Mouse (Mus musculus): ENCODE measurements around the gene 1700015F17Rik. TPM values are rescaled to one million over a fixed set of nuclear protein-coding genes. Genes with fewer than 3 reads are reported as not detected.

Gene 1700015F17Rik
- 1 to 10 TPM in 1 of 2 experiments, not detected in 1; 1.6 TPM for total RNA-seq (2021)

DNA sequence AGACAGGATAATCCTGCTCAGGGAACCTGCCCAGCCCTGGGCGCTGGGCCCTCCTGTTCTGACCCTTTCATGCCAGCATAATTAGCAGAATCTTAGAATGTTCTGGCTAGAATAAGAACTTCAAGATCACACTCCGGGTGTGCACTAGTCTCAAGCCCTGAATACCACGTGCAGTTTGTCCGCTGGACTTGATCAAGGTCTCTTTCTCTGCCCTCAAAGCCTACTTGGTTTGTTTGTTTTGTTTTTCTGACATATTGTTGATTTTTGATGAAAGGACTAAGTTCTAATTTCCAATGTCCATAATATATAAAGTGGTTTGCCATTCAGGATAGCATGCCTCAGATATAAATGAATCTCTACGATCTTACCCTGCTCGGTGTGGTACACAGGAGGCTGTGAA lies at the start of gene 1700015F17Rik:
1700015F17Rik (minus strand) TSS at position 101 of the 400 bp plus-strand sequence.
- DNase-seq (ENCODE audit: low spot score in 2 of 2): no peak
- intact Hi-C loops (cut with DNase I): loop anchor here (5.0 kb wide), 1 partner anchor 97 kb away; no protein-coding TSS in a partner anchor

DNA sequence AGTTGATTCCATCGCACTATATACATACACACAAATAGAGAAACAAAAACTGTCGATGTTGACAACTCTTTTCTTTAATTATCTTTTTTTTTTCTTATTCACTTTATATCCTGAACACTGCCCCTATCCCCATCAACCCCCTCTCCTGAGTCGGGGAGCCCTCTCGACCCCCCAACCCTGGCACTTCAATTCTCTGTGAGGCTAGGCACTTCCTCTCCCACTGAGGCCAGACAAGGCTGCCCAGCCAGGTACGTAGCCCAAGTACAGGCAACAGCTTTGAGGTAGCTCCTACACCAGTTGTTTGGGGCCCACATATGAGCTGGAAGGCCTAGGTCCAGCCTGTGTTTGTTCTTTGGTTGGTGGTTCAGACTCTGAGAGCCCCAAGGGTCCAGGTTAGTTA lies 36.5 kb upstream of the 1700015F17Rik start:
- DNase-seq (ENCODE audit: low spot score in 2 of 2): no peak
- intact Hi-C loops (cut with DNase I): no loop called here

DNA sequence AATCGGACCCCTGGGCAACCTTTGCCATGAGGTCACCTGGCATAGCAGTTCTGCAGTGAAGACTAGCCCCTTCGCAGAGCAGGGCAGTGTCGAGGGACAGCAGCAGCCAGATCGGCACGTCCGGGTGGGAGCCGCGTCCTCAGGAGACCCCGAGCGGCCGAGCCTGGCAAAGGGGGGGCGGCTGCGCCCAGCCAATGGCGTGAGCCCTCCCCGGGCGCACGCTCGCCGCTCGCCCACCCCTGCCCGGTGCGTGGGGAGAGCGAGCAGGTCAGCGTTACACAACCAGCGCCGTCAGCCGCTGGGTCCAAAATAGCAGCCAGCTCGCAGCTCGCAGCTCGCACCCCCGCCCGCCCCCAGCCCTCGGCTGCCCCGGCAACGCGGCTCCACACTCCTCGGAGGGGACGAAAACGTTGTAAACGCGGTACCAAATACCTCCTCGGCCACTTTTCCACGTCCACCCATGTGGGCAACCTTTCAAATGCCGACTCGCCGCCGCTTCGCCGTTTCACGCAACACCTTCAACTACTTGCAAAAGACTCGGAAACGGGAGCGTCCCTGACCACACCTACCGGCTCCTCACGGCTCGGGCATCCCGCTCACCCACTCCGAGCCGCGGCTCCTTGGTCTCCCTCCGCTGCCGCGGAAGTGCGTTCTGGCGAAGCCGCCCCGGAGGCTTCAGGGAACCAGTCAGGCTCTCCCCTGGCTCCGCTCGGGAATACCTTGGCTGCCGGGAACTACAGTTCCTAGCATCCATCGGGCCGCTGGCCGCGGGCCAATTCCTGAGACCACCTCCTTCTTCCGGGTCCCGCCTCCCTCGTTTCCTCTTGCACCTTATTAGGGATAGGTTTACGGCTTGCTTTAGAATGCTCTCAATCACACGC lies 35.5 kb upstream of the 1700015F17Rik start, which contains the start of gene Cldn12:
Cldn12 (minus strand) TSS at position 763 of the 881 bp plus-strand sequence.
- peak; percentile 96 to 98 for DNase-seq (ENCODE audit: low spot score in 2 of 2)
- intact Hi-C loops (cut with DNase I): loop anchor here (5.0 kb wide), 1 partner anchor 43 kb away; the partner anchor contains the start of gene Gtpbp10

DNA sequence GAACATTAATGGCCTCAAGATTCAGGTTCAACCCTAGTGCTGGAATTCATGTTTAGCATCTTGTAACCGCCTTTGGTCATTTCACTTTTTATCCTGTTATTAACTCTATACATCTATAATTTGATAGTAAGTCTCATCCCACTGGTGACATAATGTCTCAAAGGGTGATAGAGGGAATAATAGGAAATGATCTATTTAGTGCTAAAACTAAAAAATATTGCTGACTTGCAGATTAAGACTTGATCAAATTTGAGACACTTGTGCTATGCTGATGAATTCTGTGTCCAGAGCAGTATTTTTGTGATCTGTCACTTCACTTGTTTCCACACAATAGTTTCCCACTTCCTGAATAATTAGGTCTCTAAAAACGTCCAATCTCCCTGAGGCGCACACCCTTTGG lies 32.5 kb upstream of the 1700015F17Rik start:
- intact Hi-C loops (cut with DNase I): loop anchor here (5.0 kb wide), 1 partner anchor 46 kb away; the partner anchor contains the start of gene Gtpbp10
- DNase-seq (ENCODE audit: low spot score in 2 of 2): no peak

DNA sequence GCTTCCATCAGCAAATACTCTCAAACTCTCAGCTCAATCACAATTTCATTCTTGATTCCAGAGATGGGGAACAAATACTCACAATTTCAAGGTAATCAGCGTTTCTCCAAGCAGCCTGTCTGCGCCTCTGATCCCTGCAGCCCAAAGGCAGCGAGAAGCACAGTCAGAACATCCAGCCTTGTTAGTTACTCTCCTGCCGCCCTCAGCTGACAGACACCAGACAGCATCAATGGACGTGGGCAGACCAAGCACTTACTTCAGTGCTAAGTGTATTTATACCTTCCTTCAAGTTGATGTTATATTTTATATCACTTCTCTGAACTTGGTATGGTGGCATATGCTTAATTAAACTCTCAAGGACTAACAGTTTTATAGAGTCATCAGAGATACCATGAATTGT lies 32.0 kb upstream of the 1700015F17Rik start:
- peak in 1 of 2 experiments; percentile 78 for DNase-seq (ENCODE audit: low spot score in 2 of 2)
- intact Hi-C loops (cut with DNase I): loop anchor here (5.0 kb wide), 1 partner anchor 46 kb away; the partner anchor contains the start of gene Gtpbp10

DNA sequence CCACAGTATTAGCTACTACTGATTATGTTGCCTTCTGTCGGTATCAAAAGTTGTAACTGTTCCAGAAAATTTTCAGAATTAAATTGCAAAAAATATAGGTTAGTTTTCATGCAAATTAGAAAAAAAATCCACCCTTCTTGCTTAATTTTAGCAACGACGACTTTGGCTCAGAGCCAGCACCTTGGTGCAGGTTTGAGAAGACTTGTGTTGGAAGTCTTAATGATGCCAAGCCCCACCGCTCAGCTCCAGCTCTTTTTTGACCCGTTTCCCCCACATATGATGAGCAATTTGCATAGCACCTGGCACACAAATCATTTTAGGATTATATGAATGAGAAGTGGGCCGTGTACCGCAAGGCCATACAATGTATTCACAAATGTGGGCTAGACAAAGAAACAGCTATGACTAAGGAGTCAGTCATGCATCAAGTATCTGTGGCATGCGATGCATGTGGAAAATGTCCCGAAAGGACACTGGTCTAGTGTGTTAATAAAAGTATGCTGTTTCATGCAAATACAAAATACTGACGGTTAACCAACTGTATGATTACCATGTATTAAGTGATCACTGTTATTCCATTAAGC lies 31.5 kb upstream of the 1700015F17Rik start:
- intact Hi-C loops (cut with DNase I): loop anchor here (5.0 kb wide), 1 partner anchor 47 kb away; the partner anchor contains the start of gene Gtpbp10
- DNase-seq (ENCODE audit: low spot score in 2 of 2): peak in 1 of 2 experiments; percentile 48

DNA sequence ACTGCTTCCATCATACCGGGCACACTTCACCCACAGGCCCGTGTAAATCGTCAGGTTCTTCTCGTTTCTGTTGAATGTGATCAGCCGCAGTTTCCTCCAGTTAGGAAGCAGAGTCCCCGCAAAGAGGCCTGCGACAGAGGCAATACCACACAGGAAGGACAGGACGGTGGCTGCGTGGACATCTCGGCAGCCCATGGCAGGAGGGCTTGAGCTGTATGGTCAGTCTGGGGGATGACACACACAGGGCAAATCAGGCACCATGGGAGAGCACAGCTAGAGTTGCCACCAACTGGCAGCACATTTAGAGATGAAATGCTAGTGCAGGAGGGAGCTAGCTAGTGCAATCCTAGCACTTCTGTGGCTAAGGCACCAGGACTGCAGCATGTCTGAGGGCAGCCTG lies 29.3 kb upstream of the 1700015F17Rik start:
- no peak for DNase-seq (ENCODE audit: low spot score in 2 of 2)
- intact Hi-C loops (cut with DNase I): no loop called here

DNA sequence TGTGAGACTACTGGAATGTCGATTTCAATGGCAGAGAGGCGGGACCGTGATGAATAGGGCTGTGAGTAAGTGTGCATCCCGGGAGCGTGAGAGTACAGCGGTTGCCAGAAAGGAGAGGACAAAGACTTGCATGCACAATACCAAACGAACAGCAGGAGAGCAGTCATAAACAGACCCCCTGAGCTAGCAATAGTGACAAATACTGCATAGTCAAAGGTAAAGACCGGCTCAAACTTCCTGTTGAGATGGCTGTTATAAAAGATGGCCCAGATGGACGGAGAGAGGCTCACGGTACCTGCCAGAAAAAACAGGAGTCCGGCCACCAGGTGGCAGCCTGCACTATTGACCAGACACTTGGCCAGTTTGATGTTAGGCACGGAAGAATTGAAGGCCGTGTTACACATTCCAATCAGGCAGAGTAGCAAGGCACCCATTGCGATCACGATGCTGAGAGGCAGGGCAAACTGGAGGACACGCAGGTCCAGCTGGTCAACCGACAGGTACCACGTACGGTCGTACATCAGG lies 28.8 kb upstream of the 1700015F17Rik start:
- intact Hi-C loops (cut with DNase I): no loop called here

DNA sequence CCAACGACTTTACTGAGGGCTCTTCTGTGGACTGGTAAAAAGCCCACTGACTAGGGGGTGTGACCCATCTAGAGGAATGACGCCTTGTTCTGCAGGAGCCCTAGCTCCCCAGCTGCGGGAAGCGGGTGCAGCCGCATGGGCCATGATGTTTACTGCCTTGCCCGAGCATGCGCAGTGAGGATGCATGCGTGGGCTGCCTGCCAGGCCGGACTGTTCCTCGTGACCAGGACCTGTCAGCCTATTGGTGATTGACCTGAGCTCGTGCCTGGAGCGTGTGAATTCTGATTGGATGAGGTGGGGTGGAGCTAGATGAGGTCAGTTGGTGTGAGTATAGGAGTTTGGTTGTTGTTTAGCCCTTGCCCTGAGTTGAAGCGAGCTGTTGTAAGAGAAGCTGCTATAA lies 25.5 kb upstream of the 1700015F17Rik start:
- DNase-seq (ENCODE audit: low spot score in 2 of 2): no peak
- intact Hi-C loops (cut with DNase I): no loop called here

More for the DNA sequence above, 28.8 kb upstream of the 1700015F17Rik start:
- peak; percentile 58 to 63 for DNase-seq (ENCODE audit: low spot score in 2 of 2)

DNA sequence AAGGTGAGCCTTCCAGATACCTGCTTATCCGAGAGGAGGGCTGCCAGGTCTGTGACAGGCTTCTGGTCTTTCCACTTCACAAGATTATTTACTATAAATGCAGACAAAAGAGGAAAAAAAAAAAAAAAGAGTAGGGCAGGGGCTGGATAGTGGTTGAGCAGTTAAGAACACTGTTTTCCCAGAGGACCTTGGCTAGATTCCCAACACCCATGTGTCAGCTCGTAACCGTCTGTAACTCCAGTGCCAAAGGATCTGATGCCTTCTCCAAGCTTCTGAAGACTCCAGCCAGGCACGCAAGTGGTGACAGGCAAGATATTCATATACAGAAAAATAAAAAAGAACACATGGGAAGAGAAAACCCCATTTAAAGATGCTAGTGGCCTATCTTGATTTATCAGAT lies 24.4 kb upstream of the 1700015F17Rik start:
- DNase-seq (ENCODE audit: low spot score in 2 of 2): no peak
- intact Hi-C loops (cut with DNase I): no loop called here

DNA sequence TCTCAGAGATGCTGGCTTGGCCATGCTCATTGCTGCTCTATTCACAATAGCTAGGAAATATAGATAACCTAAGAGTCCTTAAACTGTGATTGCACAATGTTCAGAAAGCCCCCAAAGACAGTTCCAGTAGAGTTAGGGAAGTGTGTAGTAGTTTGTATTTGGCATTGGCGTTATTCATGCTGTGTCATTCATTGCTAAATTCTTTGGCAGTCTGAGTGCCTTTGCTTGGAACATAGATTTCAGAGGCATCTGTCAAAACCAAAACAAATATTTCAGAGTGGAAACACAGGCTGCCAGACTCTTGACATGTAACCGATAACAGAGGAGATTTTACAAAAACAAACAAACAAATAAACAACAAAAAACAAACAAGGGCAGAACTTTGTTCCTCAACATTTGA lies 22.6 kb upstream of the 1700015F17Rik start:
- no peak for DNase-seq (ENCODE audit: low spot score in 2 of 2)
- intact Hi-C loops (cut with DNase I): no loop called here

DNA sequence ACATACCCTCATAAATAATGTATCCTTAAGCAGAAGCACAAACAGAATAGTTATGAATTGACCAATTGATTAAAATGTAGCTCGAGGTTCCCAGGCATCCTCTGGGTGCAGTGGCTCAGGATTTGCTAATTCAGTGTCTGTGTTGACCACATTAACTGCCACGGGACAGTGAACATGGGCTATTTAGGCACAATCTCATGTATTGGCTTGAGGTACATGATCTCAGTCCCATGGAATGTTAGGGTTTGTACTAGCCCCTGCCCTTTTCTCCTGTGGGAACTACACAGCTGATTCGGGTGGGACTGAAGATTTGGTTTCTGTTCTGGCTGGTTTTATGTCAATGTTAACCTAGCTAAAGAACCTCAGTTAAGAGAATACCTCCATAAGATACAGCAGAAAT lies 17.4 kb upstream of the 1700015F17Rik start:
- intact Hi-C loops (cut with DNase I): no loop called here
- no peak for DNase-seq (ENCODE audit: low spot score in 2 of 2)

DNA sequence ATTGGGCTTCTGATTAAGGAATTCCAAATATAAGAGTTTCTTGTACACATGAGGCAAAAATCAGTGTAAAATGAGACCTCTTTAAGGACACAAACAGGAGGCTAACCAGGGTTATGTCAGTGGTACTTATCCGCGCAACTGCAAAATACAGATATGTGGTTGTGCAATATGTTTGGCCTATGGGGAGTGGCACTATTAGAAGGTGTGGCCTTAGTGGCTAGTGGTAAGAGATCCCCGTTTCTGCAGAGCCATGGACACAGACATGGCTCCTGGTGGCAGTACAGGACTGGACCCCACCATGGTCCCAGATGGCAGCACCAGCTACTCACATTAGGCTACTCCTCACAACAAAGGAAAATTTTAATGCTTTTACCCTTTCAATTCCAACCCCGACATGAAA lies 16.1 kb upstream of the 1700015F17Rik start:
- intact Hi-C loops (cut with DNase I): no loop called here
- DNase-seq (ENCODE audit: low spot score in 2 of 2): no peak

DNA sequence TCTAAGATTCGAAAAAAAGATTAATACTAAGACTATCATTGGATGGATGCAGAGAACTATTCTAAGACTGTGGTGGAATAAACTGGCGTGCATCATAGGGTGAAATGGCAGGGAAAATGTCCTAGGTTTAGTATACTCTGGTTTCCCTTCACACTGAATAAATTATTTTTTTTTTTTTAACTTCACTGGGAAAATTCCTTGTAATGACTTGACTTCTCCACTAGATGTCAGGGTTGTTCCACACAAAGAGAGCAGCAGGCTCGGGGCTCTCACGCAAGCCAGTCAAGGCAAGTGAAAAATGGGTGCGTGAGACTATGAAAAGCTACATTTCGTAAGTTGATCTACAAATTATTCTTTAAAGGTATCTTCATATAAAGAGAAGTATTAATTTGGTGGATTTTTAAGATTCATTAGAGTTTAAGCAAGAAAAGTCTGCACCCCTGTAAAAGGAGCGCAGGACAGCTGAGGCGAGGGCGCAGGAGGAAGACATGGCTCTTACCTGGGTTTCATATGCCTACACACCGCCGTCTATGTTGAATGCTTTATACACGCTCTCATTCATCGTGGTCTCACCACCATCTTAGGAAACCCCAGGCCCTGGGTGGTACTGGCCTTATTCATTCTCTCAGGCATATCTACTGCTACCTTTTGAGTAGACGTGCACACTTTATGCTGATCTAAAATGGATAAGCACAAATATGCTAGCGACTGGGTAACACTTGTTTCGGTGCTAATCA lies 15.5 kb upstream of the 1700015F17Rik start:
- peak; percentile 23 to 66 for DNase-seq (ENCODE audit: low spot score in 2 of 2)
- intact Hi-C loops (cut with DNase I): loop anchor here (1.0 to 5.0 kb wide), 2 partner anchors 153 to 255 kb away; partner anchors contain the start of gene Steap1

DNA sequence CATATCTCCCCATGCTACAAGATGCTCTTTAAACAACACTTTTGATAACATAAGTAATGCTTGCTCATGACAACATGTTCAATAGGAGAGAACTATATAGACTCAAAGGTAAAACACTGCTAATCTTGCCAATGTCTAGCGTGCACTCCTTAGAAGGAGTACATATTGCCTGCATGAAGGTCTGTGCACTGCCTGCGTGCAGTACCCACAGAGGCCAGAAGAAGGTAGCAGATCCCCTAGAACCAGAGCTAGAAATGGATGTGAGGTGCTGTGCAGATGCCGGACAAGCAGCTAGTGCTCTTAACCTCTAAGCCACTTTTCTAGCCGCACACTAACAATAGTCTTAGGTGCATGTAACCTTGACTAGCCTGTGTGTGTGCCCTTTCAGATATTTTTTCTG lies 13.2 kb upstream of the 1700015F17Rik start:
- DNase-seq (ENCODE audit: low spot score in 2 of 2): no peak
- intact Hi-C loops (cut with DNase I): loop anchor here (5.0 kb wide), 1 partner anchor 155 kb away; no protein-coding TSS in a partner anchor

DNA sequence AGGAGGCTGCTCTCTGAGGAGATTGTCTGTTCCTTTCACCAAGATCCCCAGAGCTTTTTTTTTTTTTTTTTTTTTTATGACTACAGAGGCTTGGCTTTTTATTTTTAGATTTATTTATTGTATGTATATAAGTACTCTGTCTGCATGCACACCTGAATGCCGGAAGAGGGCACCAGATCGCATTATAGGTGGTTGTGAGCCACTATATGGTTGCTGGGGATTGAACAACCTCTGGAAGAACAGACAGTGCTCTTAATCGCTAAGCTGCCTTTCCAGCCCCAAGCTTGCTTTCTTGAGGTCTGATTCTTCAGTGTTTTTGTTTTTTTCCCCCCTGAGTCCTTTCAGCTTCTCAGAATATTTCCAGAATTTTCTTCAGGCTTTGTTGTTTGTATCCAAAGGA lies 7.1 kb upstream of the 1700015F17Rik start:
- DNase-seq (ENCODE audit: low spot score in 2 of 2): no peak
- intact Hi-C loops (cut with DNase I): no loop called here

DNA sequence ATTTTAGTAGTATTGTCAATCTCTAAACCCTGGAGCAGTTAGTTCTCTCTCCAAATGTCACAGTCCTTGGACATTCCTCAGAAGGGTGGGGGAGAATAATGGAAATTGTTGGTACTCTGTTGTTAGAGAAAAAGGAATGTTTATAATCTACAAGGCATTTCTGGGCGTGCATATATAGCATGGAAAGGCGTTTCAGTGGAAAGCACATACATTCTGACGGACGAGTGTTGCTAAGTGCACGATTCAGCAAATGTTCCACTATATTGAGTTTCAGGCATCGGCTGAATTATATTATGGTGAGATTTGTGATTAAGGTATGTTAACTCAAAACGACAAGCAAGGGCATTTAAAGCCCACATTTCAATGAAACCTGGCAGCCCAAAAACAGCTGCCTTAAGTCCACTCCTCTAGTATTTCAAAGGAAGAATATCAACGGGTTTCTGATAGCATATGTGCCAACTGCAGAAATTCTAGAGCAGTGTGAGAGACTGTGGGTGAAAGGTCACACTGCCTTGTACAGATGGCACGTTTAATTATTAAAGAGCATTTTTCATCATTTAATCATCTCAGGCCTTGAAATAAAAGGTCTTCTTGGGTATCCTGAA lies 4.4 kb upstream of the 1700015F17Rik start:
- no peak for DNase-seq (ENCODE audit: low spot score in 2 of 2)
- intact Hi-C loops (cut with DNase I): loop anchor here (5.0 kb wide), 1 partner anchor 216 kb away; no protein-coding TSS in a partner anchor

DNA sequence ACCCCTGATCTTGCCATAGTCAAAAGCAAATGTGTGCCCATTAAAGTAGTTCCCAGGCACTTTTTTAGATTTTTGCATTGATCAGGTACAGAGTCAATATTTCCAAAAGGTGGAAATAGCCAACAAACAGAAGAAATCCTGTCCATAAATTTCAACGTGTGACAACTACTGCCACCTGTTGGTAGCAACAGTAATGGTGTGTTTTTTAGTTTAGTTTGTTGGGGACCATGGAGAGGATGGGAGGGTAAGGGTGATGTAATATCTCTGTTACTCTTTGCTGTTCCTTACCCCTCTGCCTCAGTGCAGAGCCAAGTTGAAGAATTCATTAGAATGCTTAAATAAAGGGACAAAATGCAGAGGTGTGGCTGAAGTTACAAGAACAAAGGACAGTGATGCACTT lies 2.7 kb upstream of the 1700015F17Rik start:
- intact Hi-C loops (cut with DNase I): loop anchor here (1.0 to 5.0 kb wide), 2 partner anchors 214 to 519 kb away; no protein-coding TSS in a partner anchor

DNA sequence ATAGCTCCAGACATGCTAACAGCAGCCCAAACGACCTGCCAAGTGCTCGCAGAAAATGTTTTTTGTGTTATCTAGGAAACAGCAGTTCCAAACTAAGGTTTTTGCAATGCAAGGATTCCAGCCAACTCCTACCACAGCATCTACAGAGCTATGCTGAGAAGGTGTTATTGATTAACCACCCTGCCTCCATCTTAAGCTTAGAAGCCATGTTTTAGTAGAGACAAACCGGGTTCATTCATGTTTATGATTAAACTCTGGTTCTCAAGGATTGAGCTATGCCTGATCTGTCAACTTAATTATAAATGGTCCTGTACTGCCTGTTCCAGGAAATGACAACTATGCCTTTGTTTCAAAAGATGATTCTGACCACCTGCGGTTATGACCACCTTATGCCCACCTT lies 2.8 kb downstream of the 1700015F17Rik start:
- no peak for DNase-seq (ENCODE audit: low spot score in 2 of 2)
- intact Hi-C loops (cut with DNase I): loop anchor here (5.0 kb wide), 1 partner anchor 94 kb away; no protein-coding TSS in a partner anchor

More for the DNA sequence above, 2.7 kb upstream of the 1700015F17Rik start:
- peak; percentile 25 to 41 for DNase-seq (ENCODE audit: low spot score in 2 of 2)
